In the genomic region with DNA sequence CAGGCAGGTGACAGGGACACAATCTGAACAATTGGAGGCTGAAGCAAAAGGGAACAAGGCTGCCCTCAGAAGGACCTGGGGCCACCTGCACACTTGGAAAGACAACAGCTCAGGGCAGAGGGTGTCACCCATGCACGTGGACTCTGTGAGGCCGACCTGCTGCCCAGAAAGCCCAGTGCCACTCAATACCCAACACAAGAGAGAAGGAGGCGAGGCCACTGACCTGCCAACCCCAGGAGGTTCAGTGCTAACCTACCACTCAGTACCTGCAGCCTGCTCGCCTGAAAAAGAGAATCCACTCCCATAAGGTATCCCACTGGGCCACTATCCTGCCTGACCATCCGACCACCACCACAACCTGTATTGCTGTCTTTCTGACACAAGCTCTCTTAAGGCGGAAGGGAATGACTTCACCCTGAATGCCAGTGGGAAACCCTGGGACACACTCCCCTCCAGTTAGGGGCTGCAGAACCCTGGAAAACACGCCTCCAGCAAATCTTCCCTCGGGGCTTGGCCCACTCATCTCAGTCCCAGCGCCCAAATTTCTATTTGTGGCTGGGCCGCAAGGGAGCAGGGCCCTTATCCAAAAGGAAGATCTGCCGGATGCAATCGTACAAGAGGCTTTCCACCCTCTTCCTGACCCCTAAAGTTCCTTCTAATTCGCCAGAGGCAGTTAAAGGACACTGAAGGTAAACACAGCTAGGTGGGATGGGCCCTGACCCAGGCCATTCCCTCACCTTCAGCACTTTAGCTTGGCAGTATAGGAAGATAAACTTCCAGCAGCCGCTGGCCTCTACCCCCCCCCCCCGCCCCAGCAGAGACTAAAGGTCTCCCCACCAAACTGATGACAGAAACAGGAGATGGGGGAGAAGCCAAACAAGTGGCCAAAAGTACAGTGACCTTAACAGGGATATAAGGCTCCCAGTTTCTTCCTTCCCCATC, we compare ENCODE assay signal across 11 mouse cellular contexts. TPM values are rescaled to one million over a fixed set of nuclear protein-coding genes. Genes with fewer than 3 reads are reported as not detected.
DNase-seq lines count a peak whose midpoint lies in the region; ATAC-seq and TF ChIP-seq lines count a peak whose summit lies in the region.
"Had no signal": no experiment of that assay in that cellular context is flagged by ENCODE, and none has a peak within 500 bp of the region (broad histone marks: within the 10 kb centered on the region; RNA-seq: fewer than 3 reads in every experiment).

No protein-coding gene starts in this region.

- H3K4me2 ChIP-seq in intestine, embryonic 16.5 days (ENCODE audit: low read depth, low read length), result peak overlapping the region; percentile 95
- H3K4me2 ChIP-seq in stomach, embryonic 14.5 days (replicated peaks; ENCODE audit: low read depth, low read length), result peak overlapping the region; percentile 95

- H3K27me3 ChIP-seq in heart, adult 2 months (ENCODE audit: control insufficient read depth, insufficient read depth, low read length), result no peaks in the 10 kb centered on the region
- peaks cover 99% of the 10 kb centered on the region for H3K27me3 ChIP-seq in heart, embryonic 10.5 days (ENCODE audit: insufficient read depth, poor library complexity, severe bottlenecking)
- peaks cover 5% of the 10 kb centered on the region; the same call in 1 of the 2 replicates for H3K27me3 ChIP-seq in intestine, embryonic 16.5 days (replicated peaks; ENCODE audit: control insufficient read depth, insufficient read depth, low read length)
- 0 out of 2 replicates have a peak, but pooled peaks cover 4% of the 10 kb centered on the region for H3K27me3 ChIP-seq in stomach, embryonic 14.5 days (ENCODE audit: control insufficient read depth, insufficient read depth, low read length)

- no peaks in the 10 kb centered on the region for H3K9me3 ChIP-seq in heart, embryonic 10.5 days
- H3K9me3 ChIP-seq in intestine, embryonic 16.5 days (ENCODE audit: control insufficient read depth, low read length), result no peaks in the 10 kb centered on the region
- no peaks in the 10 kb centered on the region for H3K9me3 ChIP-seq in stomach, embryonic 14.5 days (ENCODE audit: control insufficient read depth, low read depth, low read length)

- TF ChIP-seq POLR2A in heart, adult 2 months (IDR thresholded peaks at IDR 0.05; ENCODE audit: insufficient read depth, low read depth, low read length), result no peak
- TF ChIP-seq POLR2A in lung, adult 2 months (IDR thresholded peaks at IDR 0.05; ENCODE audit: borderline replicate concordance, extremely low read depth, low read depth, low read length), result no peak; the same call in 1 of the 2 replicates

- ATAC-seq in intestine, embryonic 16.5 days, result no peak
- ATAC-seq in stomach, embryonic 14.5 days (ENCODE audit: insufficient number of reproducible peaks, insufficient read depth, low FRiP score, low read depth), result no peak

- TF ChIP-seq EP300 in heart, adult 2 months (IDR thresholded peaks at IDR 0.05; ENCODE audit: insufficient read depth, low read depth, low read length), result no peak

- 0 out of 2 replicates have a peak, but pooled peaks have one; percentile 1 for TF ChIP-seq CTCF in heart, adult 2 months (IDR thresholded peaks at IDR 0.05)
- no peak for TF ChIP-seq CTCF in lung, adult 2 months (IDR thresholded peaks at IDR 0.05; ENCODE audit: insufficient read depth, low read length)

- no peak overlapping the region for H3K9ac ChIP-seq in heart, adult 2 months (ENCODE audit: low read depth, low read length)
- peak overlapping the region; percentile 90 for H3K9ac ChIP-seq in intestine, embryonic 16.5 days (ENCODE audit: low read depth, low read length)
- 0 out of 2 replicates have a peak overlapping the region, but pooled peaks have one; percentile 3 for H3K9ac ChIP-seq in stomach, embryonic 14.5 days (replicated peaks; ENCODE audit: low read depth, low read length)
- H3K9ac ChIP-seq: hindbrain, embryonic 14.5 days had no signal

- WGBS in heart, adult 2 months, result 39% methylated on average over 15 of the region's 15 CpGs
- 34% methylated on average over 15 of the region's 15 CpGs for WGBS in heart, embryonic 10.5 days
- WGBS in lung, adult 2 months, result 31% methylated on average over 15 of the region's 15 CpGs
- WGBS in intestine, embryonic 16.5 days, result 31% methylated on average over 15 of the region's 15 CpGs
- 40% methylated on average over 15 of the region's 15 CpGs for WGBS in stomach, embryonic 14.5 days

- no peaks in the 10 kb centered on the region for H3K36me3 ChIP-seq in heart, adult 2 months (ENCODE audit: control insufficient read depth, insufficient read depth, low read length)
- no peaks in the 10 kb centered on the region for H3K36me3 ChIP-seq in heart, embryonic 10.5 days
- H3K36me3 ChIP-seq in intestine, embryonic 16.5 days (ENCODE audit: control insufficient read depth, insufficient read depth, low read length), result no peaks in the 10 kb centered on the region
- H3K36me3 ChIP-seq in stomach, embryonic 14.5 days (ENCODE audit: control insufficient read depth, insufficient read depth, low read length), result no peaks in the 10 kb centered on the region

- H3K27ac ChIP-seq in heart, adult 2 months, result no peak overlapping the region
- H3K27ac ChIP-seq in heart, embryonic 10.5 days, result no peak overlapping the region
- peak overlapping the region; percentile 98 for H3K27ac ChIP-seq in intestine, embryonic 16.5 days (ENCODE audit: low read length)
- H3K27ac ChIP-seq in stomach, embryonic 14.5 days (ENCODE audit: low read length), result no peak overlapping the region
- H3K27ac ChIP-seq: hindbrain, embryonic 14.5 days had no signal

- H3K4me3 ChIP-seq in heart, adult 2 months, result peak overlapping the region; percentile 60; the same call in 1 of the 2 replicates
- H3K4me3 ChIP-seq in heart, embryonic 10.5 days, result no peak overlapping the region
- peak overlapping the region; percentile 73 for H3K4me3 ChIP-seq in lung, adult 2 months (replicated peaks; ENCODE audit: extremely low read depth, low read depth, low read length)
- peak overlapping the region; percentile 83 for H3K4me3 ChIP-seq in intestine, embryonic 16.5 days (ENCODE audit: low read length)
- H3K4me3 ChIP-seq in stomach, embryonic 14.5 days (ENCODE audit: low read depth, low read length), result peak overlapping the region; percentile 47; the same call in 1 of the 2 replicates

- no peak for DNase-seq in heart, adult 2 months
- no peak for DNase-seq in heart, embryonic 10.5 days (ENCODE audit: low spot score)
- no peak for DNase-seq in lung, adult 2 months
- no peak for DNase-seq in lung, postnatal 14 days
- DNase-seq in c-Kit-positive CD71-positive TER-119-positive erythroid progenitor cells, embryonic 14.5 days (ENCODE audit: low spot score), result no peak
- DNase-seq in left cerebral cortex, postnatal 25 days (ENCODE audit: low spot score in 2 of 2), result no peak
- DNase-seq: right cerebral cortex, postnatal 4 days; thymus, adult 2 months had no signal

- H3K4me1 ChIP-seq in heart, adult 2 months (ENCODE audit: control insufficient read depth, insufficient read depth, low read length), result peaks cover 3% of the 10 kb centered on the region; the same call in 1 of the 2 replicates
- H3K4me1 ChIP-seq in heart, embryonic 10.5 days, result peaks cover 44% of the 10 kb centered on the region
- H3K4me1 ChIP-seq in lung, adult 2 months (ENCODE audit: control insufficient read depth, insufficient read depth, low read length), result peaks cover 6% of the 10 kb centered on the region
- peaks cover 39% of the 10 kb centered on the region for H3K4me1 ChIP-seq in intestine, embryonic 16.5 days (ENCODE audit: control insufficient read depth, insufficient read depth, low read length)
- peaks cover 19% of the 10 kb centered on the region for H3K4me1 ChIP-seq in stomach, embryonic 14.5 days (ENCODE audit: control insufficient read depth, insufficient read depth, low read length)

- intact Hi-C loops in heart, adult 2 months (cut with DNase I), result loop anchor here (2.0 kb wide), 1 partner anchor 16 kb away; no protein-coding TSS in a partner anchor
- intact Hi-C loops in left cerebral cortex, postnatal 25 days (cut with DNase I), result no loop called here

- no peaks in the 10 kb centered on the region for H3K79me2 ChIP-seq in heart, adult 2 months (replicated peaks; ENCODE audit: control insufficient read depth, insufficient read depth, low read length)

RNA-seq across cellular contexts. Expression of a gene that starts 14.6 kb away (rescaled TPM):
- 1 to 10 TPM; 3.2 to 3.7 TPM for total RNA-seq in heart, adult 2 months (2021)
- 3.8 and 4.4 TPM in 2 replicates for polyA plus RNA-seq in heart, adult 2 months (2012; rRNA removed)
- 1.1 and 2.7 TPM in 2 replicates for polyA plus RNA-seq in heart, embryonic 10.5 days (2016; fragmentation: Nextera tagmentation; extraction: Ambion mirVana)
- 47.1 and 50.1 TPM in 2 replicates for polyA plus RNA-seq in lung, adult 2 months (2012; rRNA removed)
- 6.5 and 7.5 TPM in 2 replicates for polyA plus RNA-seq in intestine, embryonic 16.5 days (2015; fragmentation: Nextera tagmentation; extraction: Ambion mirVana)
- 6.8 and 8.0 TPM in 2 replicates for polyA plus RNA-seq in stomach, embryonic 14.5 days (2014; fragmentation: Nextera tagmentation; extraction: Ambion mirVana)
- total RNA-seq in left cerebral cortex, postnatal 25 days (2021), result 10 to 100 TPM; 19.5 to 28.2 TPM

RNA-seq across cellular contexts. Expression of a gene that starts 40.8 kb away (rescaled TPM):
- 10 to 100 TPM; 17.7 to 17.9 TPM for total RNA-seq in heart, adult 2 months (2021)
- 8.7 and 18.8 TPM in 2 replicates for polyA plus RNA-seq in heart, adult 2 months (2012; rRNA removed)
- 0.42 and 1.2 TPM in 2 replicates for polyA plus RNA-seq in heart, embryonic 10.5 days (2016; fragmentation: Nextera tagmentation; extraction: Ambion mirVana)
- polyA plus RNA-seq in lung, adult 2 months (2012; rRNA removed), result 2.8 TPM in 2 replicates
- polyA plus RNA-seq in intestine, embryonic 16.5 days (2015; fragmentation: Nextera tagmentation; extraction: Ambion mirVana), result 1.1 and 1.3 TPM in 2 replicates
- 1.7 and 1.9 TPM in 2 replicates for polyA plus RNA-seq in stomach, embryonic 14.5 days (2014; fragmentation: Nextera tagmentation; extraction: Ambion mirVana)
- 1 to 10 TPM; 1.4 to 1.6 TPM for total RNA-seq in left cerebral cortex, postnatal 25 days (2021)

RNA-seq across cellular contexts. Expression of a gene that starts 57.1 kb away (rescaled TPM):
- 10 to 100 TPM; 26.3 to 29.7 TPM for total RNA-seq in heart, adult 2 months (2021)
- polyA plus RNA-seq in heart, adult 2 months (2012; rRNA removed), result 10.4 and 18.4 TPM in 2 replicates
- polyA plus RNA-seq in heart, embryonic 10.5 days (2016; fragmentation: Nextera tagmentation; extraction: Ambion mirVana), result 75.8 and 84.8 TPM in 2 replicates
- polyA plus RNA-seq in lung, adult 2 months (2012; rRNA removed), result 9.0 and 15.4 TPM in 2 replicates
- polyA plus RNA-seq in intestine, embryonic 16.5 days (2015; fragmentation: Nextera tagmentation; extraction: Ambion mirVana), result 104 and 107 TPM in 2 replicates
- polyA plus RNA-seq in stomach, embryonic 14.5 days (2014; fragmentation: Nextera tagmentation; extraction: Ambion mirVana), result 81.6 and 84.6 TPM in 2 replicates
- total RNA-seq in left cerebral cortex, postnatal 25 days (2021), result 10 to 100 TPM; 85.3 to 96.2 TPM

RNA-seq across cellular contexts. Expression of a gene that starts 57.1 kb away (rescaled TPM):
- 10 to 100 TPM; 10.2 to 14.2 TPM for total RNA-seq in heart, adult 2 months (2021)
- polyA plus RNA-seq in heart, adult 2 months (2012; rRNA removed), result 6.6 and 13.3 TPM in 2 replicates
- polyA plus RNA-seq in heart, embryonic 10.5 days (2016; fragmentation: Nextera tagmentation; extraction: Ambion mirVana), result 19.9 and 20.1 TPM in 2 replicates
- 8.5 and 10.5 TPM in 2 replicates for polyA plus RNA-seq in lung, adult 2 months (2012; rRNA removed)
- 10.3 and 10.9 TPM in 2 replicates for polyA plus RNA-seq in intestine, embryonic 16.5 days (2015; fragmentation: Nextera tagmentation; extraction: Ambion mirVana)
- 18.2 and 20.3 TPM in 2 replicates for polyA plus RNA-seq in stomach, embryonic 14.5 days (2014; fragmentation: Nextera tagmentation; extraction: Ambion mirVana)
- 10 to 100 TPM; 37.8 to 41.2 TPM for total RNA-seq in left cerebral cortex, postnatal 25 days (2021)
